Mouse (Mus musculus): Measurements from ENCODE around the gene Tpra1. TPM values are rescaled to one million over a fixed set of nuclear protein-coding genes. Genes with fewer than 3 reads are reported as not detected.

Tpra1 gene
- polyA plus RNA-seq, 1 experiment = 163 TPM

GRCm38 (mm10) chr6:88909151-88909550 lies 7.1 kb downstream of the Tpra1 start:
- 63% methylated on average over 6 of the region's 6 CpGs for WGBS
- Histone ChIP-seq H3K36me3 (ENCODE audit: control insufficient read depth, insufficient read depth, low read length) (peaks cover 22% of the 10 kb centered on the region), H3K4me3 (ENCODE audit: extremely low read depth, insufficient read depth, insufficient read length) (no peak overlapping the region), H3K4me1 (ENCODE audit: control insufficient read depth, insufficient read depth, insufficient read length) (peaks cover 6% of the 10 kb centered on the region; the same call in 1 of the 2 replicates), H3K27me3 (ENCODE audit: control insufficient read depth, insufficient read depth, low read length) (no peaks in the 10 kb centered on the region), H3K27ac (ENCODE audit: insufficient read depth, low read length) (no peak overlapping the region)
- TF ChIP-seq CTCF (IDR thresholded peaks at IDR 0.05; ENCODE audit: extremely low read depth, insufficient read depth, insufficient read length, insufficient replicate concordance) (no peak), POLR2A (IDR thresholded peaks at IDR 0.05; ENCODE audit: low read depth, low read length) (no peak)
- no peak for DNase-seq (ENCODE audit: low read depth in 1 of 2, low spot score in 2 of 2)

GRCm38 (mm10) chr6:88913022-88913421 lies 11.0 kb downstream of the Tpra1 start:
- no peak for DNase-seq (ENCODE audit: low read depth in 1 of 2, low spot score in 2 of 2)
- TF ChIP-seq POLR2A (IDR thresholded peaks at IDR 0.05; ENCODE audit: low read depth, low read length) (no peak), CTCF (IDR thresholded peaks at IDR 0.05; ENCODE audit: extremely low read depth, insufficient read depth, insufficient read length, insufficient replicate concordance) (no peak)
- Histone ChIP-seq H3K4me1 (ENCODE audit: control insufficient read depth, insufficient read depth, insufficient read length) (no peaks in the 10 kb centered on the region), H3K4me3 (ENCODE audit: extremely low read depth, insufficient read depth, insufficient read length) (no peak overlapping the region), H3K27me3 (ENCODE audit: control insufficient read depth, insufficient read depth, low read length) (no peaks in the 10 kb centered on the region), H3K27ac (ENCODE audit: insufficient read depth, low read length) (no peak overlapping the region), H3K36me3 (ENCODE audit: control insufficient read depth, insufficient read depth, low read length) (peaks cover 19% of the 10 kb centered on the region)
- WGBS = 88% methylated on average over 4 of the region's 4 CpGs

- Histone ChIP-seq H3K27me3 (ENCODE audit: control insufficient read depth, insufficient read depth, low read length) (no peaks in the 10 kb centered on the region), H3K4me1 (ENCODE audit: control insufficient read depth, insufficient read depth, insufficient read length) (no peaks in the 10 kb centered on the region), H3K36me3 (ENCODE audit: control insufficient read depth, insufficient read depth, low read length) (peaks cover 19% of the 10 kb centered on the region), H3K4me3 (ENCODE audit: extremely low read depth, insufficient read depth, insufficient read length) (no peak overlapping the region), H3K27ac (ENCODE audit: insufficient read depth, low read length) (no peak overlapping the region)
- DNase-seq (ENCODE audit: low read depth in 1 of 2, low spot score in 2 of 2) = no peak
- TF ChIP-seq CTCF (IDR thresholded peaks at IDR 0.05; ENCODE audit: extremely low read depth, insufficient read depth, insufficient read length, insufficient replicate concordance) (no peak), POLR2A (IDR thresholded peaks at IDR 0.05; ENCODE audit: low read depth, low read length) (no peak)
Measured at GRCm38 (mm10) chr6:88913440-88913839, 11.4 kb downstream of the Tpra1 start.

- no peak for DNase-seq (ENCODE audit: low read depth in 1 of 2, low spot score in 2 of 2)
- H3K27ac ChIP-seq (ENCODE audit: insufficient read depth, low read length) = no peak overlapping the region
- H3K36me3 ChIP-seq (ENCODE audit: control insufficient read depth, insufficient read depth, low read length) = peaks cover 13% of the 10 kb centered on the region
- no peak for TF ChIP-seq CTCF (IDR thresholded peaks at IDR 0.05; ENCODE audit: extremely low read depth, insufficient read depth, insufficient read length, insufficient replicate concordance)
- no peak for TF ChIP-seq POLR2A (IDR thresholded peaks at IDR 0.05; ENCODE audit: low read depth, low read length)
- no peaks in the 10 kb centered on the region for H3K27me3 ChIP-seq (ENCODE audit: control insufficient read depth, insufficient read depth, low read length)
- H3K4me3 ChIP-seq (ENCODE audit: extremely low read depth, insufficient read depth, insufficient read length) = no peak overlapping the region
- no peaks in the 10 kb centered on the region for H3K4me1 ChIP-seq (ENCODE audit: control insufficient read depth, insufficient read depth, insufficient read length)
- WGBS = 87% methylated on average over 5 of the region's 5 CpGs
Measured at GRCm38 (mm10) chr6:88914799-88915198, 12.7 kb downstream of the Tpra1 start.

- no peak overlapping the region for H3K4me3 ChIP-seq (ENCODE audit: extremely low read depth, insufficient read depth, insufficient read length)
- TF ChIP-seq CTCF (IDR thresholded peaks at IDR 0.05; ENCODE audit: extremely low read depth, insufficient read depth, insufficient read length, insufficient replicate concordance) = no peak
Measured at GRCm38 (mm10) chr6:88915510-88915909, 13.5 kb downstream of the Tpra1 start.

GRCm38 (mm10) chr6:88916153-88916552 lies 14.1 kb downstream of the Tpra1 start:
- H3K4me3 ChIP-seq (ENCODE audit: extremely low read depth, insufficient read depth, insufficient read length) = no peak overlapping the region
- no peaks in the 10 kb centered on the region for H3K4me1 ChIP-seq (ENCODE audit: control insufficient read depth, insufficient read depth, insufficient read length)
- peaks cover 4% of the 10 kb centered on the region; the same call in 1 of the 2 replicates for H3K36me3 ChIP-seq (ENCODE audit: control insufficient read depth, insufficient read depth, low read length)
- DNase-seq (ENCODE audit: low read depth in 1 of 2, low spot score in 2 of 2) = no peak
- H3K27me3 ChIP-seq (ENCODE audit: control insufficient read depth, insufficient read depth, low read length) = no peaks in the 10 kb centered on the region
- no peak overlapping the region for H3K27ac ChIP-seq (ENCODE audit: insufficient read depth, low read length)
- no peak for TF ChIP-seq POLR2A (IDR thresholded peaks at IDR 0.05; ENCODE audit: low read depth, low read length)
- TF ChIP-seq CTCF (IDR thresholded peaks at IDR 0.05; ENCODE audit: extremely low read depth, insufficient read depth, insufficient read length, insufficient replicate concordance) = peak; percentile 56; the same call in 1 of the 2 replicates
- 50% methylated on average over 1 of the region's 1 CpGs for WGBS

More at GRCm38 (mm10) chr6:88915510-88915909, 13.5 kb downstream of the Tpra1 start:
- Histone ChIP-seq H3K4me1 (ENCODE audit: control insufficient read depth, insufficient read depth, insufficient read length) (no peaks in the 10 kb centered on the region), H3K36me3 (ENCODE audit: control insufficient read depth, insufficient read depth, low read length) (peaks cover 9% of the 10 kb centered on the region; the same call in 1 of the 2 replicates), H3K27ac (ENCODE audit: insufficient read depth, low read length) (no peak overlapping the region; the same call in 1 of the 2 replicates), H3K27me3 (ENCODE audit: control insufficient read depth, insufficient read depth, low read length) (no peaks in the 10 kb centered on the region)
- WGBS = 79% methylated on average over 4 of the region's 4 CpGs
- DNase-seq (ENCODE audit: low read depth in 1 of 2, low spot score in 2 of 2) = no peak

GRCm38 (mm10) chr6:88918802-88919201 lies 16.8 kb downstream of the Tpra1 start:
- WGBS = 94% methylated on average over 8 of the region's 8 CpGs
- no peak overlapping the region for H3K27ac ChIP-seq (ENCODE audit: insufficient read depth, low read length)
- TF ChIP-seq CTCF (IDR thresholded peaks at IDR 0.05; ENCODE audit: extremely low read depth, insufficient read depth, insufficient read length, insufficient replicate concordance) = no peak
- TF ChIP-seq POLR2A (IDR thresholded peaks at IDR 0.05; ENCODE audit: low read depth, low read length) = no peak

More at GRCm38 (mm10) chr6:88918802-88919201, 16.8 kb downstream of the Tpra1 start:
- no peak for DNase-seq (ENCODE audit: low read depth in 1 of 2, low spot score in 2 of 2)
- H3K4me1 ChIP-seq (ENCODE audit: control insufficient read depth, insufficient read depth, insufficient read length) = no peaks in the 10 kb centered on the region
- H3K36me3 ChIP-seq (ENCODE audit: control insufficient read depth, insufficient read depth, low read length) = no peaks in the 10 kb centered on the region
- H3K4me3 ChIP-seq (ENCODE audit: extremely low read depth, insufficient read depth, insufficient read length) = no peak overlapping the region
- no peaks in the 10 kb centered on the region for H3K27me3 ChIP-seq (ENCODE audit: control insufficient read depth, insufficient read depth, low read length)

All from spleen, adult 2 months (tissue).